Mouse (Mus musculus) T-cell, adult 2 months (primary cell): Measurements from ENCODE around the gene Zfp213.
"Not testable (repeated sequence)": the region's sequence is repeated elsewhere in the genome, so short reads cannot be mapped to it uniquely, and the experiment has no call there.

Source experiments
- DNase-seq: peaks from one replicate; pipeline ENCODE4 v3.0.0; 2022; ENCODE audit warnings: low spot score

Zfp213 gene

DNA sequence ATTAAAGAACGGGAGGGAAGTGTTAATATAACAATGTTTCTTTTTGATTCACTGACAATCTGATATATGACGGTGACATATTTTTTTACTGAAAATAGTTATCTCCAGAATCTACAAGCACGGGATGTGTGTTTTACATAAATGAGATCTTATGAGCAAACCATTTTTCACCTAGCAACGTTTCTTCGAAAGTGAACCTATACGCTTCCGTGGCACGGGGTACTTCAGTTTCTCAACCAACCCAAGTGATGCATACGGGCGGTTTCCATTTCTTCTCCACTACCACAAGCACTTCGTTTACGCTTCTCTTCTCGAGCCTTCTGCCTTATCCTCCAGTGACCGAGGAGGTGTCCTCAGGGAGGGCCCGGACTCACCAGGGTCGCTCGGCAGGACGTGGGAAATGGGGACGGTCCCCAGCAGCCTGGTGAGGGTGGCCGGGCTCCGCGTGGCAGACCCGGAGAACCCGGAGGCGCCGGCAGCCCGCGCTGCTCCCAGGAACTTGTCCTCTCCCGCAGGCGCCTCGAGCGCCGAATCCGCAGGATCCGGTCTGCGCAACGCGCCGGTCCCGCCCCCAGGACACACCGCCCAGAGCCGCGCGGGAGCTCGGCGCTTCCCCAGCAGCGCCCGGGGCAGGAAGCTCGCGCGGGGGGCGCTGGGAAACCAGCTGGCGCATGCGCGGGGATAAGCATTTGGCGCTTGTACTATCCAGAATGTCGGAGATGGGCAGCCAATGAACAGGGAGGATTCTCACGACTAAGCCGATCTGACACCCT lies at the start of gene Zfp213:
Zfp213 (minus strand) TSS at position 644 of the 773 bp plus-strand sequence.
- DNase-seq, result peak; percentile 97

DNA sequence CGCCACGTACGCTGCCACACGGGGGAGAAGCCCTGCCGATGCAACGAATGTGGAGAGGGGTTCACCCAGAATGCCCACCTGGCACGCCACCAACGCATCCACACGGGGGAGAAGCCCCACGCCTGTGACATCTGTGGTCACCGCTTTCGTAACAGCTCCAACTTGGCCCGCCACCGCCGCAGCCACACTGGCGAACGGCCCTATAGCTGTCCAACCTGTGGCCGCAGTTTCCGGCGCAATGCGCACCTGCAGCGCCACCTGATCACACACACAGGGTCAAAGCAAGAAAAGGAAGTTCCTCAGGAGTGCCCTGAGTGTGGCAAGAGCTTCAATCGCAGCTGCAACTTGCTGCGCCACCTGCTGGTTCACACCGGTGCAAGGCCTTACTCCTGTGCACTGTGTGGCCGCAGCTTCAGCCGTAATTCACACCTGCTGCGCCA lies 46.3 kb upstream of the Zfp213 start:
- DNase-seq, result peak; percentile 89

DNA sequence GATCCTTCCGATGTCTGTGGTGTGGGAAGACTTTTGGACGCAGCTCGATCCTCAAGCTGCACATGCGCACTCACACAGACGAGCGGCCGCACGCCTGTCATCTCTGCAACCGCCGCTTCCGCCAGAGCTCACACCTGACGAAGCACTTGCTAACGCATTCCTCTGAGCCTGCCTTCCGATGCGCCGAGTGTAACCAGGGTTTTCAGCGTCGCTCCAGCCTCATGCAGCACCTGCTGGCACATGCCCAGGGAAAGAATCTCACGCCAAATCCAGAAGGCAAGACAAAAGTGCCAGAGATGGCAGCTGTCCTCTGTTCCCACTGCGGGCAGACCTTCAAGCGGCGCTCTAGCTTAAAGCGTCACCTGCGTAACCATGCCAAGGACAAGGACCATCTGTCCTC lies 45.6 kb upstream of the Zfp213 start:
- DNase-seq, result no peak

DNA sequence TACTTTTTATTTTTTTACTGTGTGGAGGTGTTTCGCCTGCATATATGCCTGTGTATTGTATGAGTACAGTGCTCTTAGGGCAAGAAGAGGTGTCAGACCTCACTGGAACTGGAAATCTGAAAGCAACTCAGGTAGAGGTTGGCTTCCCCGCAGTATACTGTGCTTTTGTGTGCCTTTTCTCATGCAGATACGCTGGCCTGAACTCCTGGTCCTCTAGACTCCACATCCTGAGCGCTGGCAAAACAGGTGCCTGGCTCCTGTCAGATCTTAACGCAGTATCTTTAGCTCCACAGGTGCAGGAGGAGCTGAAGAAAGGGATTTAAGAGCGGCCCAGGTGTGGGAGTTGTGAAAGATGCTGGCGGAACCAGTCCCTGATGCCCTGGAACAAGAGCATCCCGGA lies 41.2 kb upstream of the Zfp213 start:
- no peak for DNase-seq

DNA sequence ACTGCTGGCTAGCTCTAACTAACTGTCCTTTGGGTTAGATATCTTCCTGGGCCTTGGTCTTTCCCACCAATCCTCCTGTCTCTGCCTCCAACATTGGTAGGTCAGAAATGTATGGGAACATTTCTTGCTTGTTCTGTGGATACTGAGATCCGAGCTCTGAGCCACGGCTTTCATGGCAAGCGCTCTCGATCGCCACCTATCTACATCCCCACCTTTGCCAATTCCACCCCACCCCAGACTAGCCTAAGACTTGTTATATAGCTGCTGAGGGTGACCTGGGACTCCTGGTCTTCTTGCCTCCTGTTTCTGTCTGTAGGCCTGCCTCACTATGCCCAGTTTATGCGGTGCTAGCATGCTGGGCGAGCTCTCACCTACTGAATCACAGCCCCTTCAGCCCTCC lies 40.4 kb upstream of the Zfp213 start:
- DNase-seq, result no peak

DNA sequence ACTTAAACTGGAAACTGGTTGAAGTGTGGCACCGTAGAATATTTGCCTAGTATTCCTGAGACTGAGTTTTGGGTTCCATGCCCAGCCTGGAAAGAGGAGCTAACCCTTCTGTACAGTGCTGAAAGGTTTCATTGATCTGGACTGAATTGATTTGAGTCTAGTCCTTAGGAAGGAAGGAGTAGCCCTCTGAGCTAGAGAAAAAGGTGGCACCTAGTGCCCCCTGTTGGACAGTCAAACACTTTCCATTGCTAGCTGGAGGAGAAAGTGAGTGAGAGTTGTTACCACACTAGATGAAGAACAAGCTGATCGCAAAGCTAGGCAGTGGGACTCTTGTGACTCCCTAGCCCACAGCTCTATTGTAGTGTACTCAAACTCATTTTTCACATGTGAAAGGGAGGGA lies 39.5 kb upstream of the Zfp213 start:
- peak; percentile 50 for DNase-seq

DNA sequence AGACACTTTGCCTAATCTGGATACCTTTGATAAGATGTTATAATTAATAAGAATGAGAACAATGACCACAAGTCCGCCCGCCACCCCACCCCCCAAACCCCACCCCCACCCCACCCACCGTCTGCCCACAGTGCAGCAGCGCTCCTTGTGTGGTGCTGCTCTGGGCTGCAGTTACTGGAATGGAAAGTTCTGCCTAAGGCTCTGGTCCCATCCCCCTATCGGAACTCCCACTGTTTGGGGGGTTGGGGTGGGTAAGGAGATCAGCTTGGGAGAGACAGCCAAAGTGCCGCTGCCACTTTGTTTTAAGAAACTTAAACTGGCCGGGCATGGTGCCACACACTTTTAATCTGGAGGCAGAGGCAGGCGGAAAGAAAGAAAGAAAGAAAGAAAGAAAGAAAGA lies 39.0 kb upstream of the Zfp213 start:
- no peak for DNase-seq

DNA sequence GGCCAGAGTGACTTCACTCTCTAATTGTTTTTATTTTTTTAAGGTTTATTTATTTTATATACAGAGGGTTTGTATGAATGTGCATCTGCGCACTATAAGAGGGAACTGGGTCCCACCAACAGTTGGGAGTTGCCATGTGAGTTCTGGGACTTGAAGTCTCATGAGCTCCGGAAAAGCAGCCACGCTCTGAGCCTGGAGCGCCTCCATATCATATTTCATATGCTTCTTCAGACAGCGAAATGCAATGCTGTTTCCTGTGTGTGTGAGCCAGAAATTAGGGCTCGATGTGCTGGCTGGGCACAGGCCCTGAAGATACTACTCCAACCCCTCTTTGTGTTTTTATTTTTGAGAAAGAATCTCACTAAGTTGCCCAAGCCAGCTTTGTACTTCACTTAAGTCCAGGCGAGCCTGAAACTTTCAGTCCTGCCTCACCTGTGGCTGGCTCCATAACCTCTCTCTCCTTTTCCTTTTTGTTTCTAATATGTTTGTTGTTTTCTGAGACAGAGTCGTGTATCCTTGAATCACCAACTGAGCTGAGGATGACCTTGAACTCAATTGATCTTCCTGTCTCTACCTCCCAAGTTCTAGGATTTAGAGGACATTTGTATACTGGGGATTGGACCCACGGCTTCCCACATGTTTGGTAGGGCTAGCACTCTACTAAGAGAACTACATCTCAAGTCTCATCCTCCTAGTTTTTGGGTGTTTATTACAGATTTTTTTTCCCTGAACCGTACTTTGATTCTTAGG lies 38.0 kb upstream of the Zfp213 start:
- DNase-seq, result no peak

DNA sequence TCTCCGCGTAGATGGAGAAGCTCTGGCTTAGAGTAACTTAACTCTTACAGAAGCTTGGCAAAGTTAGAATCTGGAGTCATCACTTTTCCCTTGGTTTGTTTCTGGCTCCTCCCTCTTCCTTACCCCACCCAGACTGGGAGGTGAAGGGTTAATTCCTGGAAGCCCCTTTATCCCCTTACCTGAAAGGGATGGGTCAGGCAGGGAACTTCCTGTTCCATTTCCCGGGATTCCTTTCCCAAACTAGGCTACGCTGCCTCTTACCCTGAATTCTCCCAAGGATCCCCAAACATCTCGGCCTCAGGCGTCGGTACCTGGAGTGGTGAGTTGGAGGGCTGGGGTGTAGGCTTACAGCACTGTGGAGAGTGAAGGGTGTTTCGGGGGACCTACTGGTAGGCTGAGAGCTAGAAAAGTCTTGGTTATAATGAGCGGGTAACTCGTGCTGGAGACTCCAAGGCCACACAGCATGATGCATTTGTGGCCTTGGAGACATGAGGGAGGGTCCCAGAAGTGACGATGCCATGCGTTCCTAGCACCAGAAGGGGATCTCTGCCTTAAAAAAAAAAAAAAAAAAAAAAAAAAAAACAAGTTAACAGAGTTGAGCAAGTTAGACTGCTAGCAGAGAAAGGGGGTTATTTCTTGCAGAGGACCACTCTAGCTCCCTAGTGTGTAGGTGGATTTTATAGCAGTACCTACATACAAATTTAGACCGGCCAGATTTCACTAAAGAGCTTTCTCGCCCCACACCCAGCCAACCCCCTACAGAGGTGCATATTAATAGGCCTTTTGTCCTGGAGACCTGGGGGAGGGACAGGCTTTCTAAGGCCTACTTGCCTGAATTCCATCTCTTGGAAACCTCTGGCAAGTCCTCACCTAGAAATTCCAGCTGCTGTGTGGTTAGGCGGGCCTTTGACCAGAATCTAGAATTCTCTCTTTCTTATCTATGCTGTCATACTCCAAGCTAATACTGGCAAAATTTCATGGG lies 36.9 kb upstream of the Zfp213 start, which contains the start of gene Zscan10:
Zscan10 (plus strand) TSS at position 216 of the 982 bp plus-strand sequence.
- no peak for DNase-seq

DNA sequence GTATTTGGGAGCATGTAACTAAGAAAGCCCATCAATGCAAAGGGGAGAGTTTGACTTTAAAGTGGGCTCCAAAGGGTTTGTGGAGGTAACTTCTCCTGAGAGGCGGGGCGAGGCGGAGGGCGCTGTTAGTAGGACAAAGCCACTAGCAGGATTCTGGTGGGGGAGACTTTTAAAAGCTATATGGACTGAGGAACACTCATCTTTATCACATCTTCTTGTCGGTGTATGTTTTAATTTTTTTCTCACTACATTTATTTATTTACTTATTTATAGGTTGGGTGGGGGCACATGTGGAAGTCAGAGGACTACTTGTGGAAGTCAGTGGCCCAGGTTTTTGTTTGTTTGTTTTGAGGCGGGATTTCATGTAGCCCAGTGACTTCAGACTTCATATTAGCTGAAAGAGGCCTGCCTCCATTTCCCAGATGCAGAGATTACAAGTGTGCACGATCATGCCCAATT lies 35.6 kb upstream of the Zfp213 start:
- no peak for DNase-seq

DNA sequence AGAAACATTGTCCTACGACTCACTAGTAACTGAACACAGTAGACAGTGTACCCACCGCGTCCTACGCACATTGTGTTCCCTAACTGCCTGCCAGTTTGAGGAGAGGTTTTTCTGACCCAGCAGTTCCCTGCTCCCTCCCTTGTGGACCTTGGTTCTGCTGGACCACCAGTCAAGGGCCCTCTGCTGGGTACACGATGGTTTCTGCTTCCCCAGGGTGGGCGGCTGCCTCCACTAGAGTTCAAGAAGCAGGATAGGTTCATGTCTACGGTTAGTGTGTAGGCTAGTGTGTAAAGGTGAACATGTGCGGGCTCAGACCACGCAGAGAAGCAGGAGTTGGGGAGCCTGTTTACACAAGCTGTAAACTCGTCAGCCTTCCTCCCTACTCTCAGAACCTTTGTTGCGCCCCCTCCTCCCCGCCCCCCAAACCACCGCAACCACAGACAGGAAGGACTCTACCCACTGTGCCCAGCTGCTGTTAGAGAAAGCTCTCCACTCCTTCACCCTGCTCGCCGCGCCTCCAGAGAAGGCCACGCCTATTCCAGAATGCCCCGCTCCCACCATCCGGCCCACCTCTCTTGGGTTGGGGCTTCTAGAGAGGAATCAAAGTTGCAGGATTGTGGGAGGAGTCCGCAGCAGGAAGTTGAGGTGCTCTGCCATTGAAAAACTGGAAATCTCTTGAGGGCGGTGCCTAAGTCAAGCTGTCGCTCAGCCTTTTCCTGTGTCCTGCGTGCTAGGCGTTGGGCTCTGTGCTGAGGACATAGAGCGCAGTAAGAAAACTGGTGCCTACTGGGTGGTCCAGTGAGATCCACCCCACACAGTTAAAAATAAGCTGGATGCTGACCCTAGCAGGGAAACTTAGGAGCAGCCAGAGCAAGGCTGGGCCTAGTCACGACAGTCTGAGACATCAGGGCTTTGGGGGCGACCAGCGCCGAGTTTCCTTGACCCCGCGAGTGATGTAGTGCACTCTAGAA lies 34.8 kb upstream of the Zfp213 start, which contains the start of gene Zfp13:
Zfp13 (minus strand) TSS at position 906 of the 971 bp plus-strand sequence.
- DNase-seq, result peak; percentile 98

DNA sequence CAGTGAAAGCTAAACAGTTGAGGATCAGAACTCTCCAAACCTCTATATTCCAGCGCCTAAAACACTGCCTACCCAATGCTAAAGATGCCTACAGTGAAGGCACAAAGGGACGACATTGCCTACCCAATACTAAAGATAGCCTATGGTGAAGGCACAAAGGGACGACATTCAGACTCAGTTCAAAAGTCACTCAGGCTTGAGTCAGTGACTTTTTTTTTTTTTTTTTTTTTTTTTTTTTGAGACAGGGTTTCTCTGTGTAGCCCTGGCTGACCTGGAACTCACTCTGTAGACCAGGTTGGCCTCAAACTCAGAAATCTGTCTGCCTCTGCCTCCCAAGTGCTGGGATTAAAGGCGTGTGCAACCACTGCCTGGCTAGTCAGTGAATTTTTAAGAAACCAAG lies 31.1 kb upstream of the Zfp213 start:
- DNase-seq, result not testable (repeated sequence)

DNA sequence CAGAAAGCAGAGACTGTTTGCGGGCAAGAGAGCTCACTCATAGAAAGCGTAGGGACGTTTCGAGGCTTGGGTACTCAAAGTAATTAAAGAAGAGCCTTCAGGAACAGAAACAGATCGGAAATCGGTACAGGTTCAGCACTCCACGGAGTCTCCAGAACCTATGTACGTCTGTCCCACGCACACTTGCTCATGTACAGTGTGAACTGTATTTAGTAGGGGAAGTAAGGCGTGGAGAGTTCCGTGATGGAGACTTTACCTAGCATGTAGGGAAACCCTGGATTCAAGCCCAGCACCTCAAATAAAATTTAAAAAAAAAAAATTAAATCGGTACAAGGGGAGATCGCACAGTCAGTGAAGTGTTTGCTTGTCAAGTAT lies 28.9 kb upstream of the Zfp213 start:
- DNase-seq, result no peak

DNA sequence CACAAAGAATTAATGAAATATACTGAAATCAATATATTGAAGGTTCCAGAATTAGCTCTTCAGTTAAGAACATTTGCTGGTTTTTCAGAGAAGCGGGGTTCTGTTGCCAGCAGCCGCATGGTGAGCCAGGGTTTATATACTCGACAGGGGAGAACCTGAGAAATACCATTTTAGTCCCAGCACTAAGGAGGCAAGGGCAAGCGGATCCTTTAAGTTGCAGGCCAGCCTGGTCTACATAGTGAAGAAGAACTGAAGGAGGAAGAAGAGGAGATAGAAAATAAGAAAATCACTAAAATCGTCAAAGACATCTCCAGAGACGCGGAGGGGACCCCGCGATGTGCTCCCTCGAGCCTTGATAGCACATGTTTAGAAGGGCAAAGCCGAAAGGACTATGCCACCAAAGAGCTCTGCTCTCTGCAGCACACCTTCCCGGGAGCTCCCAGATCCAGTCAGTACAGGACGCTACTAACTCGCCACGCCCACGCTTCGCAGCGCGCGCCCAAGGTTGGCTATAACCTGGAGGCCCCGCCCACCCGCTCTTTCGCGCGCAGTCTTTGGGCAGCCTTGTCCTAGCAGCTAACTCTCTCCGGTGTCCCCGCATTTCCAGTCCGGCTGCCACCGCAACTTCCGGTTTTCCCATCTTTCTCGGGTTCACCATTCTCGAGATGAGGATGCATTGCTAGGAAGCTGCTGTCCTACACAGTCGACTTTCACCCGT lies 28.3 kb upstream of the Zfp213 start:
- peak; percentile 79 for DNase-seq

DNA sequence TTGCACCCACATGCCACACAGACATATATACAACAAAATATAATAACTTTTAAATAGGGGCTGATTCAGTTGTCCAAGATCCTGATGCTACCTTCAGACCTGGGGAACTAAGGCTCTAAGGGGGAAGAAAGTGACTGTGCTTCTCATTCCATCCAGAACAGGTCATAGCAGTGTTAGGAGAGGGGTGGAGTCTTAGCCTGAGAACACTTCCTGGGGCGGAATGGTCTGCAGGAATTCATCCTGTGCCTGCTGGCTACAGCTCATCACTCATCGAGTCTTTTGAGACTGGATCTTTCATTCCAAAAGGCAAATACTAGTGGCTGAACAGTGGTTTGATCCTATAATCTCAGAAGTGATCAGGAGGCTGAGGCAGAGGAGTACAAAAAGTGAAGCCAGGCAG lies 23.2 kb upstream of the Zfp213 start:
- no peak for DNase-seq

DNA sequence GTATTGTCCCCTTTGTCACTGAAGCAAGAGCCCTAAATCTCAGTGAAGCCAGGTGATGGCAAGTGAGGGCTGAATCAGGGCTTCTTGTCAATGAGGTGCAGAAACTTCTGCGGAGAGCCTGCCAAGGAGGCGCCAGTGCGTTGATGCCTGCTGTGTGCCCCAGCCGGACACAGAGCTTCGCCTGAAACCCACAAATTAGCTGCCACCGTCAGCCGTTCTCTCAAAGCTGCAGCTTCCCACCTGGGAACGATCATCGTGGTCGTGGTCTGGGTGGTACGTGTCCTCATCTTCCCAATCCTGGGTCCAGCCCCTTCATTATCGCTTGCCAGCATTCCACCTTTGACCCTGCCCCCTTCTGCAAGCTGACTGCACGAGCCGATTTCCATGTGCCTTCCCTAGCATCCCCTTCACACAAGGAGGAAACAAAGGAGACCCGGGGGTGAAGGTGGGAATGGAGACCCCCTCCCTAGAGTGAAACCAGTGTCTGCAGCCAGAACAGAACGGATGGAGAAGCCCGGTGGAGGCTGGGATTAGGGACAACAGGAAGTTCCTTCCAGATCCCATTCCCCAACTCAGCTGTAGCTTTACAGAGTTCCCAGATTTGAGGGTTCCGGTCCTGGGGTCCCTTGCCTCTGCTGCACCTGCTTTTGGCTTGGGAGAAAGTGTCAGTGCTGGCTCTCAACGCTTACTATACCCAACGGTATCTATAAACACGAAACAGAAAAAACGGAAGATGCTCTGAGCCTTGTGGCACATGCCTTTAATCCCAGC lies 21.9 kb upstream of the Zfp213 start:
- DNase-seq, result no peak

DNA sequence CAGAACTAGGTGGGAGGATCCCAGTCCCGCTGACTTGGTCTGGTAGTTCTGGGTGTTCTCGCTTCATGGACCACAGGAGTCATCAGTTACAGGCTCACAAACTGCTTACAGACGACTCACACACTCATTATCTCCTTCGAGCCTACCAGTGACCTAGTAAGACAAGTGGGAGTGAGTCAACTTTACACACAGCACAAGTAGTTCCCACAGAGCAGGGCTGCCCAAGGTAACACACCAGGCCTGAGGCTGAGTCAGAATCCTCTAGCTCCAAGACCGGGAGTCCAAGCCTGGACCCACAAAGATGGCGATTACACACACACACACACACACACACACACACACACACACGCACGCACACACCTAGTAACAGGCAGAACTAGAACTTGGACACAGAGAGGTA lies 20.7 kb upstream of the Zfp213 start:
- DNase-seq, result no peak

DNA sequence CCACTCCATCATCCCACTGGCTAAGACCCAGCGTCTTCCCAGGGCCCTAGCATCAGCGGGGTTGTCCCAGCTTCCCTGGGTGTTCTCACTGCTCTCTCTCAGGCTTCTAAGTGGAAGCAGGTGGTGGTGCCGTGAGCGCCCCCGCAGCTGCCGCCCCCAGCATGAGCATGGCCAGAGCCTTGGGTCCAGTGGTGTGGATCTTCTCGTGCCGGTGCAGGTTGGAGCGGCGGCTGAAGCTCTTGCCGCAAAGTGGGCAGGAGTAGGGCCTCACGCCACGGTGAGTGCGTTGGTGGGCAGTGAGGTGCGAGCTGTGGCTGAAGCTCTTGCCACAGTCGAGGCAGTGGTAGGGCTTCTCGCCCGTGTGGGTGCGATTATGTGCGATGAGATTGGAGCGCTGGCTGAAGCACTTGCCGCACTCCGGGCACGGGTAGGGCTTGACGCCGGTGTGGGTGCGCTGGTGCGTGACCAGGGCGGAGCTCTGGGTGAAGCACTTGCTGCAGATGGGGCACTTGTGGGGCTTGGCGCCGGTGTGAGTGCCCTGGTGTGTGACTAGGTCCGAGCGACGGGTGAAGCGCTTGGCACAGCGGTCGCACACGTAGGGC lies 12.0 kb upstream of the Zfp213 start:
- no peak for DNase-seq

DNA sequence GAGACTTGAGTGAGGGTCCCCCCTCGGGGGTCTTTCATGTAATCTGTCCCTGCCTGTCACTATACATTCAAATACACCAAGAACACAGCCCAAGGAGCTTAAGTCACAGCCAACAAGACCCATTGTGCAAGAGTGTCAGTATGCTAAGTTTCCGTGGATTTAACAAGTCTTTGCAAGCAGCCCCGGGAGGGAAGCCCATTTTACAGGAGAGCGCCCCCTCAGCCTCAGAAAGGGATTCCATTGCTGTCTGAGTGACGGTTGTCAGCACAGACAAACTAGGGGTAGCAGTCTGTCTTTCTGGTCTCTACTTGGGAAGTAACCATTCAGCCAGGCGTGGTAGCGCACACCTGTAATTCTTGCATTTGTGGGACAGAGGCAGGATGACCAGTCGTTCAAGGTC lies 10.1 kb upstream of the Zfp213 start:
- no peak for DNase-seq
